Mouse (Mus musculus) liver, postnatal 0 days (tissue): ENCODE measurements around the gene Klhdc9.

ENCODE experiments used
- CTCF ChIP-seq: sonication (generic); IDR thresholded peaks from 2 replicates; pipeline ENCODE4 v1.5.1; 2016; ENCODE audit warnings: antibody characterized with exemption, low read depth
- EP300 ChIP-seq: IDR thresholded peaks from 2 replicates; pipeline ENCODE4 v1.6.1; 2016; ENCODE audit warnings: antibody characterized with exemption, low read depth, mild to moderate bottlenecking

GRCm38 (mm10) chr1:171373946-171374345, 13.3 kb upstream of the Klhdc9 start:
- TF ChIP-seq EP300, result no peak
- no peak for TF ChIP-seq CTCF
